Comparison of ENCODE assay signal across 29 mouse cellular contexts in the genomic region with DNA sequence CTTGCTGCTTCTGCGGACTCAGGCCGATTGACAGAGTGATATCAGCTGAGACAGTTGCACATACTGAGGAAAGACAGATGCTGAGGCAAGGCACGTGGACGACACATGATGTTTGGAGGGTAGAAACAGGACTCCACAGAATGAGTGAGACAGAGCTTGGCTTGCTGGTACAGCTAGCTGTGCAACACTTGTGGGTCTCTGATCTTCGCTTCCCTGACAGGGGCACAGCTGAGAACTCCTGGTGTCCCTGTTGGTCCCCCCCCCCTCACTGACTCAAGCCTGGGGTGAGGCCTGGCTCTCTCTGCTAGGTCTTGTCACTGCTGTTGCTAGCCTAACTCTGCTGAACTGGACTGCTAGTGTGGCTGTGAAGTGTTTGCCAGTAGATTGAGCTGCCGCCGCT.
"Had no signal": no experiment of that assay in that cellular context is flagged by ENCODE, and none has a peak within 500 bp of the region (broad histone marks: within the 10 kb centered on the region; RNA-seq: fewer than 3 reads in every experiment).

No protein-coding gene starts in this region.

- H3K9ac ChIP-seq: heart, embryonic 13.5 days; heart, embryonic 15.5 days; hindbrain, embryonic 12.5 days; hindbrain, embryonic 14.5 days; intestine, embryonic 15.5 days; limb, embryonic 12.5 days; liver, embryonic 13.5 days; liver, embryonic 15.5 days had no signal

- H3K9me3 ChIP-seq: heart, embryonic 13.5 days; heart, embryonic 15.5 days; hindbrain, embryonic 10.5 days; hindbrain, embryonic 12.5 days; intestine, embryonic 15.5 days; limb, embryonic 10.5 days; limb, embryonic 12.5 days; liver, embryonic 13.5 days; liver, embryonic 15.5 days had no signal

- H3K4me2 ChIP-seq: heart, embryonic 11.5 days; heart, embryonic 13.5 days; heart, embryonic 15.5 days; hindbrain, embryonic 12.5 days; hindbrain, embryonic 14.5 days; intestine, embryonic 15.5 days; limb, embryonic 12.5 days; liver, embryonic 11.5 days; liver, embryonic 13.5 days; liver, embryonic 15.5 days had no signal

- H3K27ac ChIP-seq: gastrocnemius, adult 2 months; heart, adult 2 months; heart, embryonic 13.5 days; heart, embryonic 15.5 days; hindbrain, embryonic 10.5 days; hindbrain, embryonic 12.5 days; hindbrain, embryonic 14.5 days; intestine, embryonic 15.5 days; layer of hippocampus, adult 2 months; left cerebral cortex, adult 2 months; limb, embryonic 10.5 days; limb, embryonic 12.5 days; liver, embryonic 13.5 days; liver, embryonic 15.5 days had no signal

- ATAC-seq: hindbrain, embryonic 16.5 days; inflammation-experienced regulatory T-cells, adult 6 months; intestine, embryonic 15.5 days; intestine, postnatal 0 days had no signal

- DNase-seq: gastrocnemius, adult 2 months; gastrocnemius, postnatal 10 days; gastrocnemius, postnatal 25 days; heart, adult 2 months; heart, postnatal 14 days; heart, postnatal 4 days; kidney, adult 18-20 months; kidney, adult 8-10 months; kidney, postnatal 10 days; kidney, postnatal 25 days; kidney, postnatal 4 days; liver; liver, embryonic 13.5 days had no signal

- H3K4me1 ChIP-seq: liver, embryonic 13.5 days; liver, embryonic 15.5 days had no signal

- H3K36me3 ChIP-seq: heart, embryonic 15.5 days; intestine, embryonic 15.5 days; liver, embryonic 13.5 days; liver, embryonic 15.5 days had no signal

- H3K4me3 ChIP-seq: gastrocnemius, adult 2 months; heart, adult 2 months; heart, embryonic 13.5 days; heart, embryonic 15.5 days; hindbrain, embryonic 10.5 days; hindbrain, embryonic 12.5 days; intestine, embryonic 15.5 days; layer of hippocampus, adult 2 months; left cerebral cortex, adult 2 months; limb, embryonic 10.5 days; limb, embryonic 12.5 days; liver, embryonic 13.5 days; liver, embryonic 15.5 days had no signal

- H3K27me3 ChIP-seq: heart, embryonic 13.5 days; heart, embryonic 15.5 days; hindbrain, embryonic 12.5 days; intestine, embryonic 15.5 days; limb, embryonic 12.5 days; liver, embryonic 13.5 days; liver, embryonic 15.5 days had no signal
